Mouse (Mus musculus) myocyte (in vitro differentiated cells): ENCODE data around the gene Zfp473.

Experiments
- CEBPB ChIP-seq: IDR thresholded peaks from 2 replicates; pipeline ENCODE4 v1.6.1; 2011; ENCODE audit warnings: mild to moderate bottlenecking, moderate library complexity; ENCODE audit not compliant: poor library complexity, insufficient read depth, severe bottlenecking
- E2F4 ChIP-seq: IDR thresholded peaks from one replicate; pipeline ENCODE4 v1.6.1; 2011; ENCODE audit warnings: mild to moderate bottlenecking, control low read depth, moderate library complexity; ENCODE audit not compliant: insufficient read depth
- MAX ChIP-seq: IDR thresholded peaks from one replicate; pipeline ENCODE4 v1.6.1; 2011; ENCODE audit warnings: low read depth, mild to moderate bottlenecking, control low read depth
- POLR2A ChIP-seq: IDR thresholded peaks from one replicate; pipeline ENCODE4 v1.6.1; 2011; ENCODE audit warnings: low read depth, mild to moderate bottlenecking, control low read depth, moderate library complexity; ENCODE audit not compliant: insufficient read length
- POLR2AphosphoS2 ChIP-seq: IDR thresholded peaks from one replicate; pipeline ENCODE4 v1.6.1; 2011; ENCODE audit warnings: low read depth, control low read depth; ENCODE audit not compliant: insufficient read length
- REST ChIP-seq: IDR thresholded peaks from one replicate; pipeline ENCODE4 v1.6.1; 2011; ENCODE audit warnings: mild to moderate bottlenecking, control low read depth, moderate library complexity; ENCODE audit not compliant: insufficient read depth, insufficient read length
- SRF ChIP-seq: IDR thresholded peaks from one replicate; pipeline ENCODE4 v1.6.1; 2011; ENCODE audit warnings: low read depth; ENCODE audit not compliant: control insufficient read depth, insufficient read length
- TCF12 ChIP-seq: IDR thresholded peaks from one replicate; pipeline ENCODE4 v1.6.1; 2011; ENCODE audit warnings: mild to moderate bottlenecking, control low read depth; ENCODE audit not compliant: poor library complexity, insufficient read depth, severe bottlenecking
- TCF3 ChIP-seq: IDR thresholded peaks from one replicate; pipeline ENCODE4 v1.6.1; 2011; ENCODE audit warnings: low read depth, control low read depth; ENCODE audit not compliant: insufficient read length
- USF1 ChIP-seq: IDR thresholded peaks from one replicate; pipeline ENCODE4 v1.6.1; 2011; ENCODE audit warnings: low read depth, mild to moderate bottlenecking, control low read depth, moderate library complexity

DNA sequence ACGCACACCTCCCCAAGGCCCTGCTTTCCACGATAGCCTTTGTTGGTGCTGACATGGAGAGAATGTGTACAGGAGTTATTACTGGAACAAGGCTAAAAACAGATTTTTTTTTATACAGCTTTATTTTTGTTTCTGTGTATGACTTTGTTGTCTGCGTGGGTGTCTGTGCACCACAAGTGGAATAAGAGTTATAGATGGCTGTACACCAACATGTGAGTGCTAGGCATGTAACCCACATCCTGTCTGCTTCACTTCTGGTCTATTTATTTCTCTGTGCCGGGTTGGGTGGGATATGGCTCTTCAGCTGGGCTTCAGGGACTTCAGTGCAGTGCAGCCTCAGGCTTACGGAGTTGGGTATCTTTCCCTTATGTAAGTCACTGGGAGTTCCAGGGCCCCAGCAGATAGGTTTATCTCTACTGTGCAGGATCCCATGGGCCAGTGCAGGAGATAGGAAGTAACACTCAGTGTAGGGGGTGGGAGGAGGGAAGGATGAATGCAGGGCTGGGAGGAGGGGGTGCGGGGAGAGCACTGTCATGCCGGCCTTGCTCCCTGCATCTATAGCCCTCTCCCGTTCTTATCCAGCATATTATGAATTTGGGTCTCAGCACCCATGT lies 21.8 kb upstream of the Zfp473 start:
- TF ChIP-seq SRF (no peak), USF1 (no peak), E2F4 (no peak), POLR2AphosphoS2 (no peak), MAX (no peak), REST (no peak), POLR2A (no peak), TCF12 (no peak), TCF3 (no peak), CEBPB (no peak)
